Mouse (Mus musculus) CD8-positive naive resting alpha-beta T cell, adult 2 months (primary cell): Measurements from ENCODE around the gene Nmi.
"Not testable (repeated sequence)": the region's sequence is repeated elsewhere in the genome, so short reads cannot be mapped to it uniquely, and the experiment has no call there.

Experiments
- DNase-seq, 2 experiments: peaks; one replicate each; pipeline ENCODE4 v3.0.0; 2022; ENCODE audit warnings: low read depth in 2 of 2, low spot score in 2 of 2

Gene Nmi

GRCm38 (mm10) chr2:51973410-51973968 lies at the start of gene Nmi:
Gene Nmi (minus strand): TSS chr2:51973494.
- peak in 1 of 2 experiments; percentile 8 for DNase-seq

DNA sequence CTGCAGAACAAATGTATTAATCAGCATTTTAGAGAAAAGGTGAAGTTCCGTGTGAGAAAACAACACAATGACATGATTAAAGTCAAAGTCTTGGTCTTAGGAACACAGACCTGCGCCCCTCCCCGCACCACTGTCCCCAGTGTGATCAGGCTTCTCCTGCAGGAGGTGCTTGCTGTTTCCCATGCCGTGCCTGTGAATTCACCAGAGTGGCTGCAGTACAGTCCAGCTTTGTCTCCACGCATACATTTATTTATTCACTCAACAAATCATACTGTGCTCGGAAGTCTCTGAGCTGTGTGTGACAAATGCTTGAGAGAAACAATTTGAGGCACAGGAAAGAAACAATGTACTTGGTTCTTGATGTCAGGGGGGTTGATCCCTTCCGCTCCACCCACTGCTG lies 43.1 kb upstream of the Nmi start:
- no peak for DNase-seq

GRCm38 (mm10) chr2:52013306-52013820 lies 40.1 kb upstream of the Nmi start:
- DNase-seq = no peak

- not testable (repeated sequence) for DNase-seq
Measured at GRCm38 (mm10) chr2:52011820-52012219, 38.5 kb upstream of the Nmi start.

- no peak for DNase-seq
Measured at GRCm38 (mm10) chr2:52006380-52006779, 33.1 kb upstream of the Nmi start.

- not testable (repeated sequence) for DNase-seq
Measured at GRCm38 (mm10) chr2:52002299-52002698, 29.0 kb upstream of the Nmi start.

DNA sequence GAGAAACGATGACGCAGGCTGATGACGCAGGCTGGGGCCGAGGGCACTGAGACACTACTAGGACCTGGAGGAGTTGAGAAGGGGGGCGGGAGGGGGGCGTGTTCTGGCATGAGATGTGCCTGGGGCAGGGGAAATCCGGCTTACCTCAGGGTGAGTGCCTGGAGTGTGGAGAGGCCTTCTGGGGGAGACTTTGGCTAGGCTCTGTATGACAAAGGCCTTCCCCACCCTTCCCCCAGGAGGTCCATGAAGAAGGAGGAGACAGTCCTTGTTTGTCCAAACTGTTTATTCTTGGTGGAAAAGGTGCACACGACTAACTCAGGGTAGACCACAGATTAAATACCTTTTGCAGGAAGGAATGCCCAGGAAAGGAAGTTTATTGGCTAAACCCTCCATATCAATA lies 28.2 kb upstream of the Nmi start:
- DNase-seq = no peak

DNA sequence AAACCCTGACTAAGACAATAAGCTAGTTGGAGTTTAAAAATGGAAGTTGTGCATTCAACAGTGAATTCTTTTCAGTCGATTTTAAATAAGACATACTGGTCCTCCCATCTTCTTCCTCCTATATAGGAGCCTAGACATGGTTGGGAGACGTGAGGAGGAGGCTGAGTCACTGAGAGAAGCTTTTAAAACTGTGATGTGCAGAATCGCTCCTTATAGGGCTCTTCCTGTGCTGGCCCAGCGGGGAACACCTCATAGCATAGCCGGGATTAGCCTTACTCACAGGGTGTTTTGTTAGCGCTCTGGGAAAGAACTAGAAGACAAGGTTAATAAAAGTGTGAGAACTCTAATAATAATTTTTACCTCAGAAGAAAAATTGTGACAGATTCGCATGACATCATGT lies 26.7 kb upstream of the Nmi start:
- DNase-seq = no peak

- DNase-seq = no peak
Measured at GRCm38 (mm10) chr2:51991447-51991846, 18.2 kb upstream of the Nmi start.

- DNase-seq = no peak
Measured at GRCm38 (mm10) chr2:51989559-51989958, 16.3 kb upstream of the Nmi start.

GRCm38 (mm10) chr2:51986695-51987094 lies 13.4 kb upstream of the Nmi start:
- no peak for DNase-seq

- no peak for DNase-seq
Measured at GRCm38 (mm10) chr2:51986157-51986556, 12.9 kb upstream of the Nmi start.

DNA sequence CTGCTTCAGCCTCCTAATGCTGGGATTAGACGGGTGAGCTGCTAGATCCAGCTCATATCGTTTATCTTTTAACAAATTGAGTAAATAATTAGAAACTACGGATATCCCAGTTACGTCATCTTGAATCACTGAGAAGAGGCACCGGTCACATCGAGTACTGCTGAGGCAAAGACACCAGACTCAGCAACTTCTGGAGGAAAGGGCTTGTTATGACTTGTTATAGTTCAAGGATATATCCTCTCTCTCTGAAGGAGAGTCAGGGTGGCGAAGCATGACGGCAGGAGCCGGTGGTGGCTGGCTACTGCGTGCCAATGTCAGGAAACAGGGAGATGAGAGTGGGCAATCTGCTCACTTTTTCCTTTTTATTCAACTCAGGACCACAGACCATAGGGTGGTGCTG lies 11.9 kb upstream of the Nmi start:
- DNase-seq = no peak

DNA sequence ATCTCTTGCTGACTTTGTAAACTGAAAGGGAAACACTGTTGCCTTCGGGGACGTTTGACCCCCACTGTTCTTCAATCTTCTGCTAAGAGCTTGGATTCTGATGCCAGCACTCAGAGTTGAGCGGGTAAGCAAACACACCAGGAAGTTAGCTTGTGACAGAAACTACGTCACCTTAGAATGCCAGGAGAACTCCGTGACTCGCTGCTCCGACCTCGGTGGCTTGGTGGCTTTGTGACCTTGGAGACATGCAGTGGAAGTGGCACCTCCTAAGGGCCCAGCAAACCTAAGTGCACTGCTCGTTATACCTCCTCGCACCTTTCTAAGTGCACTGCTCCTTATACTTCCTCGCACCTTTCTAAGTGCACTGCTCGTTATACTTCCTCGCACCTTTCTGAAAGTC lies 9.0 kb upstream of the Nmi start:
- no peak for DNase-seq

DNA sequence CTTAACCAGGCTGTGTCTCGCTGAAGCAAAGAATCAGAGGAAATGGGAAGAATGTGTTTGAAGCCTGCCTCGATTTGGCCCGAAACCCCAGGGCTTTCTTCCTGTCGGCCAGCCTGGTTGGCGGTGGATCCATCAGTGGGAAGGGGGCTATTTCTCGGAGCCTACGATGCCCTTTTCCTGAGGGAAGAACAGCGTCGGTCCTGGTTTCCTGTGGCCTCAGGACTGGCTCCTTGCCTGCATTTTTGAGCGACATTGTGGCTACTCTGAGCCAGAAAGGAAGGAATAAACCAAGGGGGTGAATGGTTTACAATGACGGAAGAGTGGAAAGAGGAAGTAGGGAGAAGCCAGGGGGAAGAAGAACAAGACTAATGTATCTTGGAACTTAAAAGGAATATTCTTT lies 8.3 kb upstream of the Nmi start:
- no peak for DNase-seq

GRCm38 (mm10) chr2:51972641-51973409 lies 469 bp downstream of the Nmi start:
- peak; percentile 53 to 63 for DNase-seq

GRCm38 (mm10) chr2:51972142-51972541 lies 1.2 kb downstream of the Nmi start:
- peak; percentile 15 to 25 for DNase-seq

GRCm38 (mm10) chr2:51970897-51971296 lies 2.4 kb downstream of the Nmi start:
- no peak for DNase-seq

DNA sequence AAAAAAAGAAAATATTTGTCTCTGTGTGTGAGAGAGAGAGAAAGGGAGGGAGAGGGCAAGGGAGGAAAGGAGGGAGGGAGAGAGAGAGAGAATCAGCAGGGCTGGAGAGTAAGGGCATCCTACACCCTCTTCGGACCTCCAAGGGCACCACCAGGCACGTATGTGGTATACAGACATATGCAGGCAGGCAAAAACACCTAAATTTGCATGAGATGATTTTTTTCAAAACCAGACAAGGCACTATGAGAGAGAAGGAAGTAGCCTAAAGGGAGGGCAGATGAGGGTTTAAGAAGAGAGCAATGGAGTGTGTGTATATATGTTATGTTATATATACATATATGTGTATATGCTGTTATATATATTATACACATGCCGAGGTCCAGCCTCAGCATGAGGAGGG lies 6.0 kb downstream of the Nmi start:
- DNase-seq = no peak

GRCm38 (mm10) chr2:51953648-51954204 lies 19.6 kb downstream of the Nmi start:
- no peak for DNase-seq

GRCm38 (mm10) chr2:51950876-51951275 lies 22.4 kb downstream of the Nmi start:
- no peak for DNase-seq

GRCm38 (mm10) chr2:51948105-51948830 lies 25.0 kb downstream of the Nmi start:
- no peak for DNase-seq
